Mouse (Mus musculus) c-Kit-negative CD71-positive TER-119-positive erythroid progenitor cells, embryonic 14.5 days (primary cell): Measurements from ENCODE around the gene Slc38a6.

ENCODE experiments used
- DNase-seq: peaks from one replicate; pipeline ENCODE4 v3.0.0-alpha.2; 2013; ENCODE audit warnings: low read depth, low spot score

Gene Slc38a6

DNA sequence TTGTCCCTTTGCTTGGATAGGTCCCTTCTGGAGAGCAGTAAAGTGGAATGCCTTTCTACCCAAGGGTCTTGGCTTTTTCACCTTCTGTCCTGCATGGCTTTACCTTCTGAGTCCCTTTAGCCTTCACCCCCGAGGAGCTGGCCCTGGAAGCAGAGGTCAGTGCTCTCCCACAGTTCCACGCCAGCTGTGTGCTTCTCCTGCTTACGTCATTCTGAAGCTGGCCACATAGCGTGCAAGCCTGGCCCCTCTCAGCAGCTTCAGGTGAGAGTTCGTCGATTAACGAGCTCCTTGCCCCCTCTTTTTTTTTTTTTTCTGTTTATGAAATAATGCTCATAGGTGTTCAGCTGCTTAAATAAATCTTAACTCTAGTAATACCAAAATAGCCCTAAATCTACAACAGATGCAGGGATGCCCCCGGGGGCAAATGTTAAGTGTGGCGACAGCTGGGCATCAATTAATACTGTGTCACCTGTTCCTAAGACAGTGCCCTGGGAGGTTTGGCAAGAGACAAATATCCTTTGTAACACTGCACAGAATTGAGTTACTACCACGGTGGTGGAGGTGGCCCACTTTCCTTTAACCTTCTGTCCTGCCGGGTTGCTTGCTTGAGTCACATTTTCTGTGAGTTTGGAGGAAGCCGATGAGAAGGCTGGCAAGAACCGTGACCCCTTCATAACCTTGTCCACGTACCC lies 68.7 kb downstream of the Slc38a6 start:
- DNase-seq, result no peak

DNA sequence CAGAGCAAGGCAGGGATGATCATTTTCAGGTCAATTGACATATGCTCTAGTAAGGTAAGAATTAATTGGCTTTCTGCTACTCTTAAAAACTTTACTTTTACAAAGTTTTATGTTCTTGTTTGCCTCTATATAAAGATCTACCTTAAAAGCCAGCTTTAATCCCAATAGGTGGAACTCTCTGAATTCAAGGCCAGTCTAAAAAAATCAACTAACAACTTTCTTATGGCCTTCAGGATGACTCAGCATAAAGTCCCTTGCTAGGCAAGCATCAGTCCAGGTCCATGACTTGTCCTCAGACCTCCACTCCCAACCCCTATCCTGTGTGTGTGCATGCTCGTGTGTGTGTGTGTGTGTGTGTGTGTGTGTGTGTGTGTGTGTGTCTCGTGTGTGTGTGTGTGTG lies 70.1 kb downstream of the Slc38a6 start:
- no peak for DNase-seq

DNA sequence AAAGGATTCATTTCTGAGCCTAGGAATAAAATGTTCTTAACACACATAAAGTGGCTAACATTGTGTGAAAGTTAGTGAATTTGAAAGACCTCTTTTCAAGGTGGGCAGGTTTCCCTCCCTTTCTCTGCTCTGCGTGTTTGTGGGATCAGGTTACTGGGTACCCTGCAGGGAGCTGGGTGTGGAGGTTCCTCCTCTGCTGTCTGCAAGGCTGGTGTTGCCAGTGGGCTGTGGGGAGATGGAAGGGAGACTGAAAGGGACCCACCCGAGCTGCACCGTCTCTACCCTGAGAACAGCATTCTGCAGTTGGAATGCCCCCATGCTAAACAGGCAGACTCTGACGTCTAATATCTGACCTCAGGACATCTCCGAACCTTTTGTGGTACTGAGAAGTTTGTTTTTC lies 70.7 kb downstream of the Slc38a6 start:
- no peak for DNase-seq

DNA sequence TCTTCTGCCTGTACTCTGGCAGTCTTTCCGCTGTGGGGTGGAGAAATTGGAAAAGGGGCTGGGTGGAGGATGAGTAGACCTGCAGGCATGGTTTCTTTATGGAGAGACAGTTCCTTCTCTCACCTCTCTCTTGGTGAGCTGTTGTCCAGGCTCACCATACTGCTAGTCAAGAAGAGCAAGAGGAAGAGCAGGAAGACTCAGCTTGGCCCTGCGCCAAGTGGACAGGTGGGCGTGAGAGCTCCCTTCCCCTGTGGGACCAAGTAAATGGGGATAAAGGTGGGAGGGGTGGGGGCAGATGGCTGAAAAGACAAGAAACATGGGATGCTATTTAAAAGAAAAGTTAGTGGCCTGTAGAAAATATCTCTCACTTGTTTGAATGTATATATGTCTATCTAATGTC lies 71.2 kb downstream of the Slc38a6 start:
- no peak for DNase-seq

DNA sequence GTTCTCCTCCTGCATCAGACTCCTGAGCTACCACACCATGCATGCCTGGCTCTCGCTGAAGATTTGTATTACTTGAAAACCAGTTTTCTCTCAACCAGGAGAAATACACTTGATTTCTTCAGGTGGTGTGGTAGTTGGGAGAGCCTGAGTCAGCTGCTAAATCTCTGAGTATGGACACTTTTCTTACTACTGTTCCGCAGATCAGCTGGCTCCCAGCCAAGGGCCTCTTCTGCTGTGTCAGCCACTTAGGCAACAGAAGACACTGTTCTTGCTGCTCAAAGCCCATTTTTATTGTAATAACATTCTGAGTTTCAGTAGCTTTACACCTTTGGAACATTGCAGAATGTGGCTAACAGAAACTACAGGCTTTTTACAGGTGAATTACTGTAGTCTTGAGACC lies 72.1 kb downstream of the Slc38a6 start:
- DNase-seq, result no peak

DNA sequence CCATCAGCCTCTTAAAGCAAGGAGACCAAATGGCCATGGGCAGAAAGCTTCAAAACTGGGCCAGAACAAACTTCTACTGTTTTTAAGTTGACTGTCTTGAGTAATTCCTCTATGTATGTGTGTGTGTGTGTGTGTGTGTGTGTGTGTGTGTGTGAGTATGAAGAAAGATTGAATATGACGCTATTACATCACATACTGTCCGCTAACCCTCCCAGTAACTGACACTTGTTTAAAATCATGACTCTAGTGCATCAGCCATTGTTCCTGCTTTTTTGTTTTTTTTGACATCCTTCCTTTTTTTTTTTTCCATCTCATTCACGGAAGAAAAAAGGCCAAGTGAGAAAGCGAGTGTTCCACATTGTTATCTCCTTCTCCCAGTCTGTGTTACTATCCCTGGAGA lies 72.9 kb downstream of the Slc38a6 start:
- DNase-seq, result no peak

DNA sequence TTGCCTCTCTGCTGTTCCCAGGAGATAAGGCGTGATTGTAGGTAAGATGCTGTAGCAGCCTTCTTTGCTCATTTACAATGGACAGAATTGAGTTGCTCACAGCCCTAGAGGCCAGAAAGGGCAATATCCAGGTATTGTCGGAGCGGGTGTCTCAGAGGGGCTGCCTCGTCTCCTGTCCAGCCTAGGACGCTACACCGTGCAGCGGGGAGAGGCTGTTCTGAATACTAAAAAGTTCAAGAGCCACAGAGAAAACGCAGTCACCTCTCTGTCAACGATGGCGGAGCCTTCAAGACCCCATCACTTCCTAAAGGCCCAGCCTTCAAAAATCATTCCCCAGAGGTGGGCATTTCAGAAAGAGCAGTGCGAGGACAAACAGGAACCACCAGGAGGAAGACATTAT lies 74.6 kb downstream of the Slc38a6 start:
- DNase-seq, result no peak

DNA sequence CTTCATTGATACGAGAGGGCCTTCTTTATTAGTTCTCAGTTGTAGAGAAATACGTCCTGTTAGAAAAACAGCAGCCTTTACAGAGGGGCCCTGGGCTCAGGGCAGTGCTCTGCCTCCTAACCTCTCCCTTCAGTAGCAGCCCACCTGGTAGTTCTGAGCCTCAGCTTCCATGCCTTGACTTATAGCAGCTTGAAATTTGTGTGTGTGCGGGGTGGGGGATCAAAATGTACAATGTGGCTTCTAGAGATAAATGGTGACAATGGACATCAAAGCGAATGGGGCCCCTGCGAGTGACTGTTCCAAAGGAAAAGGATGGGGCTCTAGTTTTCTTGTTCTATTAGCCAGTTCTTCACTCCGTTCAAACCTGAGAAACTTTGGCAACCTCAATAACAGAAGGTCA lies 76.8 kb downstream of the Slc38a6 start:
- DNase-seq, result no peak

DNA sequence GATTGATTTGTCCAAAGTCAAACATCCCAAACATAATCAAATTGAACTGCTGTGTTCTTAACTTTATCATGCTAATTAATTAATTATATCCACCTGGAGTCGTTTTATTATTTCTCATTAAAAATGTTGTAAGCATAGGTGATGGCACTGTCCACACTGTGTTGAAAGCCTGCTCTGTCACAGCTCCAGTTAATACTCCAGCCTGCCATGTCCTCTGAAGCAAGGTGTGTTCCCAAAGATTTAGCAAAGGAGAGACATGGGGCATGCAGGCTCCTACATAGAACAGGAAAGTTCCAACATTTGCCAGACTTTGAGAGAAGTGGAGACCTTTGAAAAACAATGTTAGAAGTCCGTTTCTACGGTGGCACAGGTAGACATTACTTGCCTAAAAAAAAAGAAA lies 77.4 kb downstream of the Slc38a6 start:
- DNase-seq, result no peak

DNA sequence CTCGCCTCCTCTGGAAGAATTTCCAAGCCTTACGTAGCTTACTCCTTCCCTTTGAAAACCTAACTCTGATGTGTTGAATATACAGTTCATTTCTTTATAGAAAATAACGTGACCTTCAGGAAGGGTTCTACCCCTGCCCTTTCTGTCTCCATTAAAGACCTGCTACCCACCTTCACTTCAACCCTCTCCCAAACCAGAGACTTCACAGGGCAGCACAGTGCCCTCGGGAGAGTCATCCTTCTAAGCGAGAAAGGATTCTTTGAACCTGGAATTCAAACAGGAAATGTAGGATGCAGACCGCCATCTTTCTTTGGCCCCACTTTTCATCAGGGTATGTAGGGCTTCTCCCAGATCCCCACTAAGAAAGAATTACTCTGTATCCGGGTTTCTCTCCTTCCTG lies 80.0 kb downstream of the Slc38a6 start:
- DNase-seq, result no peak

DNA sequence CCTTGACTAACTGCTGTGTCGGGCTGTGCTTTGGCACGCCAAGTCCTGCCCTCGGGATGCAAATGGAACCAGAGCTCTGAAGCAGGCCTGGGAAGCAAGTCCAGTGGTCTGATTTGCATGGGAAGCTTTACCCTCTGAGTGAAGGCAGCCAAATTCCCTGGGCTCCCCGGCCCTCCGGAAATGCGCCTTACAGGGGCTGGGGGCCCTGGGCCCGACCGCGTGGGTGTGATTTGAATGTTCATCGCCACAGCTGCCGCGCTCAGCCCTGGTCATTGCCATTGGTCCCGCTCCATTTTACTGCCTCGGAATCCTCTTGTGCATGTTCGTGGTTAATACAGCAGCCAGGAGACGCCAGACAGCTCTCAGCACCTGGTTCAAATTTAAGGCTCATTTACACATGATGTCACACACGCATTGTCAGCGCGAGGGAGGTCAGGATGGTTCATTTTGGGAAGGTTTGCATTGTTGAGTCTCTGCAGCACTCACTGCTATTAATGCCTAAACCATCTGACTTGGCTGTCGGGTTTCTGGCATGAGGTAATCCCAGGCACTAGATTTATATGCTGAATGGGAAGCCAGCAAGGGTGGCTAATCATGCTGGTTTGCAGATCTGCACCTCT lies 81.0 kb downstream of the Slc38a6 start:
- DNase-seq, result no peak

DNA sequence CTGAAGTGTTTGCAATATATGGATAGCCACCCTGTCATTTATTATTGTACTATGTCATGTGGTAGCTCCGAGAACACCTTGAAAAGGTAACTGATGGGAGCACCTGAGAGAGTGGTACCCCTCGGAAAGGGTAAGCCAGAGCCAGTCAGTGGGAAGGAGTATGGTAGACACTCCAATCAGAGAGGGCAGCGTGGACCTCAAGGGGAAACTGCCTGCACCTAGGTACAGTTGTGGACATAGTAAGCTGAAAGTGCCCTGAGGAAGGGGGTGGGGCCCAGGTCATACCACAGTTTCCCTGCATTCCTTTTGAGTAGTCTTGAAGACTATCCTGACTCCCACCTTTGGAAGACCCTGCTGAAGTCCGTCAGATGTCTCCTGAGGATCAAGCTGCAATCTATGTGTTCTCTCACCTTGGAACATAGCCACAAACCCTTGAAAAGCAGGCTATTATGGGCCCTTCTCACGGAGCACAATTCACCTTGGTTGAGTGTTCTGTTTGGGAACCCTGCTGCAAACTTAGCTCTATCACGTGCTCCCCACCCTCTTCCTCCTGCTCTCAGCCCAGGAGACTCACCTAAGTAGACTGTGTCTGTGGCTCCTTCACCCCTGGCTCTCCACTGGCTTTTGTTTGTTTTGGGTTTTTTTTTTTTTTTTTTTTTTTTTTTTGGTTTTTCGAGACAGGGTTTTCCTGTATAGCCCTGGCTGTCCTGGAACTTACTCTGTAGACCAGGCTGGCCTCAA lies 82.5 kb downstream of the Slc38a6 start:
- DNase-seq, result no peak

DNA sequence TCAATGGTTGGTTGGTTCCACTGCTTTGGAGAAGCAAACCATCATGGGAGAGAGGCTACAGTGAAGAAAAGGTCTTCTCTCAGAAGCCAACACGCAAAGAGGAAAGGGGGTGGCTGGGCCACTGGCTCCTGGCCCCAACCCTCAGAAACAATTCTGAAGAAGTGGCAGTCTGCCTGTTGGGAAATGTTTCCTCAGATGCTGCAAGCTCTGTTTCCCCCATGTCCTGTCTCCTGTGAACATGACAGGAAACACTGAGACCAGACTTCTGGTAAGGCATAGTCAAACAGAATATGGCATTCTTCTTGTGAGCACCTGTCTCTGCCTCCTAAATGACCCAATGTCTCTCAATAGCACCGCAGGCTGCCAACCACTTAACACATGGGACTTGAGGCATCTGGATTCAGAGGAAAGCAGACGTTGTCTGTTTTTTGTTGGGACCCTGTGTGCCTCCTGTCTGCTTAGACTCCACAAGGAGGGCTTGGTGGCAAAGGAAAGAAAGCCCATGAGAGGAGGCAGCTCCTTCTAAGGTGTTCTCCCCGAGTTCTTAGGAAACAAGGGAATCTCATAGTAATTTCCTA lies 83.9 kb downstream of the Slc38a6 start:
- no peak for DNase-seq

DNA sequence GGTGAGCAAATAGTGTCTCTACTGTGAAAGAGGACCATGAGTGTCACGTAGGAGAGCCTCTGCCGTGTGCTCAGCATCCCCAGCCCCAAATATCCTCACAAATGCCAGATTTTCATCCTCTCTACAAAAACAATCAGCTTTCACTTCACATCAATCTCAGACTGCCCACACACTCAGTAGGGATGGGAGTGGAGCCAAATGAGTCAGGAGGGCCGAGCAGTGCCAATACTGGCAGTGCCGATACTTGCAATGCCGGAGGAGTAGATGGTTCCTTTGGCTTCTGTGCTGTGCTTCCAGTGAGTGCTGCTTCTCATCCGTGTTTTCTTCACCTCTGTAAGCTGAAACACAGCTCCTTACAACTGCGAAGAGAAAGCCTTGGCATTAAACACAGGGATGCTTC lies 84.6 kb downstream of the Slc38a6 start:
- DNase-seq, result no peak

DNA sequence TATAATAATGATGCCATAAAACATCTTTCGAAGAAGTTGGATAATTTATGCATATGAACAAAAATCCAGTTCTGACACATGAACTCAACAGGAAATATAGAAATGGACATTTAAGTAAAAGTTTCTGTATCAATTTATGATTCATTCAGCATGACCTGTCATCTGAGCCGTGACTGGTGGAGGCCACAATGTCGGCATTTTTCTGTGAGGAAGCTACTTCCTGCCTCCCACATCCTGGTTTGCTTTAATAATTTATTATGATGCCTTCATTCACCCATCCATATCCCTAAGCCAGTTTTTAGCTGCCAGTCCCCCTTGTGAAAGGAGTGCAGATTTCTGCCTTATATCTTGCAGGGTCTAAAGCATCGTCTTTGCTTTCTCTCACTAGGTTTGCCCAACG lies 91.4 kb downstream of the Slc38a6 start:
- no peak for DNase-seq

DNA sequence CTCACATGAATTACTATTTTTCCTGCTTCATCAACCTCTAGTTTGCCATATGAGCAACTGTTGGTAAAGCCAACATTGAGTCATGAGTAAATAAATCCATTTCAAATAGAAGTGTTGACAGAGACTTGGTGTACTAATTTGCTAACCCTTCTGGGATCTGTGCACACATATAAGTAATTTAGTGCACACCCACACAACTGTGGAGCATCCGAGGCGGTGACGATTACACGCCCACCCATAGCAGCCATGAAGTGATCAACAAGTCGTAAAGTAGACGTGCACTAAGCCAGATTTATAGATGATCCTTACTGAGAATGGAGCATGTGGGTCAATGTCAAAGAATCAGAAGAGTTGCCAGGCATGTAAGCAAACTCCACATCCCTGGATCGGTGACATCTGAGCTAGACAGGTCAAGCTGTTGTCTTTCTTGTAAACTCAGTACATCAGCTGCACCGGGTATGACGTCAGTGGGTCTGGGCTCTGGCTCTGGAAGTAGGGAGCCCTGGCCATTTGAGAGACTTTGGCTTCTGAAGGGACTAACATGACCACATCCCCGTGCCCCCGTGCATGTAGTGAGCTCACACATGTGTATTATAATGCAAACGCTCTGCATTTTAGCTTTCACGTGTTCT lies 92.3 kb downstream of the Slc38a6 start:
- no peak for DNase-seq

DNA sequence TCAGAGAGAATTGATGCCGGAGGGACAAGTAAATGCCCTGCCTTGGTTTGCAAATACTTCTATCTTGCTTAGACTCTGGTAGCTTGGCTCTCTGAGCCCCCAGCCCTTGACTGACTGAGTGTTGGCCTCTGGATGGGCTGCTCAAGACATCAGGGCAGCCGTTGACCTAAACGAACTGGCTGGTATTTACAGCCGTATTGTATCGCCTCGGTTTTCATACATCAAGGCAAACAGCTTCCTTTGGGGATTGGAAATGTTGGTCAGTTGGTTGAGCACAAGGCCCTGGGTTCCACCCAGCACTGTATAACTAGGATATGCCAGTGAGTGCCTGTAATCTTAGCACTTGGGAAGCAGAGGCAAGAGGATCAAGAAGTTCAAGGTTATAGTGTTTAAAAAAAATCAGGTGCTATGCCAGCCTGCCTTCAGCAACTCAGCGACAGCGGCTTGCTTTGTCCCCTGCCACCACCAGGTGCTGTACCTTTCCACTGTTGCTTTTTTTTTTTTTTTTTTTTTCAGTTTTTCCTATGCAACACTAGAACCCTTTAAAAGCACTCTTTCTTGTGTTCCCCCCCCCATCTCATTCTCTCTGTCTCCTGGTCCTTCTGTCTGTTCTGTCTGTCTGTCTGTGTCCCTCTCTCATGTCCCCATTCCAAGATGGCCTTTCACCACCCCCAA lies 94.2 kb downstream of the Slc38a6 start:
- no peak for DNase-seq

DNA sequence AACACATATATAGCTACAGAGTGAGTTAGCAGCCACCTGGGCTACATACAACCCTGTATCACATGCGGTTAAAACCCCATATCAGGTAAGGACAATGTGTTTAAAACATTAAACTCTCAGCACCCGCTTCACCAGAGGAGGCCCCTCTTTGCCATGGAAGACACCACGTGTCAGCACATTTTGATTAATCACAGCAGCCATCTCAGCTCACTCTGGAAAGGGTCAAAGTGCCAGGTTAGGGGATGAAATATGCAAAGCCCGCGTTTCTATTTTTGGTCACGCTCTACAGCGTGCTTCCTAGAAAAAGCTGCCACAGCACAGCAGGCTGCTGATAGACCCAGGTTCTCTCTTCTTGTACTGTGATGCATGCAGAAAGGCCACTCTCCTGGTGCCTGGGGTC lies 94.9 kb downstream of the Slc38a6 start:
- DNase-seq, result no peak

DNA sequence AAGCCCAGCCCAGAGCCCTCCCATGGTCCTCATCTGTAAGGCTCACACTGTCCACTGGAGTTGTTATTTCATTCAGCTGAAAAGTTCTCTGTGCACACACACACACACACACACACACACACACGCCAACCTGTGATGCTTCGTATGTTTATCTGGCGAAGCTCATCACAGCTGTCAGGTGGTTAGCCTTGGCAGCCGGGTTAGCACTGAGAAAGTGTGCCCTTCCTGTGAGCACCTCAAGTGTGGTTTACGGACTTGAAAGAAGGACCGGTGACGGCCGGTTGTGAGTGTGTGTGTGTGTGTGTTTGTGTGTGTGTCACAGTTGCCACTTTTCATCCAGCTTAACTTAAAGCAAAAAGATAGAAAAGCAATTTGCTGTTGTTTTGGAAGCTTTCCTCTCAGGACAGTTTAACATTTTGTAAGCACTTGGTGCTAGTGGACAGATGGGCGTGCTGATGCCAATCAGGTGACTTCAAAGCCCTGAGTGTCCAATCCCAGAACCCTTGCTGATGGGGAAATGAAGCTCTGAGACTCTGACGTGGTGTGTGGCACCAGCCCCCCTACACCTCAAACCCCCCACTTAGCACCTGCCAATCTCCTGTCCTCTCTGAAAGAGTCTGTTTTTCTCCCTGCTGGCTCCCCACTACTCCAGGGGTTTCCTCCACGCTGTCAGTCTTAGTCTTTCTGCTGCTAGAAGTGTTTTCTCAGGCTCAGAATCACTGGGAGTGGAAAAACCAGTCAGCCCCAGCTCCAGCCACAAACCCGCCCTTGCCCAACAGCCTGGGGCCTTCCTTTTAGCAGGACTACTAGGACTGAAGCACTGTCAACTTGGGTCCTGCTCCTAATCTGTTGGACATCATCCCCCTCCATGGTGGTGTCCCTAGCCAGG lies 96.0 kb downstream of the Slc38a6 start:
- DNase-seq, result no peak

DNA sequence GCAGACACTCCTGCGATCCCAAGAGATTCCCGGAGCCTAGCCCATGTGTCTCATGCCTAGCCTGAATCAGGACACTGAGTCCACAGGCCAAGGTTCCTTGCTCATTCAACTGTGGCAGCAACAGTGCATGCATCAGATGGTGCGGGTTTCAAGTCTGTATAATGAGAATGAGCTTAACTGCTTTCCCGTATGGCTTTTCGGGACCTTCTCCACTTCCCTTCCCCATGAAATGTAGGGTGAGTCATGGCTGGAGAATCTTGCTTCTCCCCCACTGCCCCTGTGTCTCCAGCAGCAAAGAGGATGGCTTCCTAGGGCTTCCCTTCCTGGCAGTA lies 96.6 kb downstream of the Slc38a6 start:
- DNase-seq, result no peak

DNA sequence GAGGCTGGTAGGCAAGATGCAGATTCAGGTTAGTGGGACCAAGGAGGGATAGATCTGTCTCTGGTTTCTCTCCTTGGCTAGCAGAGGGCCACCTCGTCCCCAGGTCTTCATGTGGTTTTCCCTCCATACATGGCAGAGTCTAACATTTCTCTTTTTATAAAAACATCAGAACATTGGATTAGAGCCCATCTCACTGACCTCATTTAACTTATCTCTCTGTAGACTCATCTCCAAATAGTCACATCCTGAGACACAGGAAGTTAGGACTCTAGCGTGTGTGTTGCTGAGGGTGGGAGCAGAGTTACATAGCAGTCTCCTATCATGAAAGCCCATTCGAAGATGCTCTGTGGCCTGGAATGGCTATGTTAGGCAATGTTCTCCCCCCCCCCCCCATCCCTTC lies 97.3 kb downstream of the Slc38a6 start:
- DNase-seq, result no peak
